Mouse (Mus musculus): Measurements from ENCODE around the gene Cyp2a4. TPM values are rescaled to one million over a fixed set of nuclear protein-coding genes. Genes with fewer than 3 reads are reported as not detected.
"Not testable (repeated sequence)": the region's sequence is repeated elsewhere in the genome, so short reads cannot be mapped to it uniquely, and the experiment has no call there.

Gene Cyp2a4
- polyA plus RNA-seq (2014; fragmentation: Nextera tagmentation; extraction: Ambion mirVana) = not detected in 2 replicates

DNA sequence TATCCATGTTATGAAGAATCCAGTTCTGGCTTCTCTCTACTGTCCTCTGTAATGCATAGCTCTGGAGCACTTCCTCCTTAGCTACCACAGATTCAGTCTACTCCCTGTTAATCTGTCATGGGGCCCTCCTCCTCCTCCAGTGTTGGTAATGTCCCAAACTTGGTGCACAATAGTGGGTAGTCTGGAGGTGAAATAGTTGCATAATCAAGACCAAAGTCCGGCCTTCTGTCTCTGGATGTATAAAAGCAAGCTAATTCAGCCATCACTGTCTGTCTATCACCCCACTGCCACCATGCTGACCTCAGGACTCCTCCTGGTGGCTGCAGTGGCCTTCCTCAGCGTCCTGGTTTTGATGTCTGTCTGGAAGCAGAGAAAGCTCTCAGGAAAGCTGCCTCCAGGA is at the start of gene Cyp2a4:
Cyp2a4 (plus strand) TSS at position 244 of the 400 bp plus-strand sequence.
- not testable (repeated sequence) for H3K4me1 ChIP-seq (ENCODE audit: control insufficient read depth, insufficient read depth, low read length); H3K27ac ChIP-seq (ENCODE audit: low read depth, low read length); H3K4me2 ChIP-seq; H3K27me3 ChIP-seq (ENCODE audit: control insufficient read depth, insufficient read depth, low read length); H3K36me3 ChIP-seq (ENCODE audit: control insufficient read depth, insufficient read depth, low read length); H3K9me3 ChIP-seq (replicated peaks; ENCODE audit: control insufficient read depth, low read length); H3K9ac ChIP-seq (ENCODE audit: low read depth, low read length); H3K4me3 ChIP-seq (ENCODE audit: low read depth, low read length); ATAC-seq (replicated peaks; ENCODE audit: insufficient number of reproducible peaks, low FRiP score, low TSS enrichment)
- 69% methylated on average over 2 of the region's 2 CpGs for WGBS (ENCODE audit: insufficient replicate concordance)

DNA sequence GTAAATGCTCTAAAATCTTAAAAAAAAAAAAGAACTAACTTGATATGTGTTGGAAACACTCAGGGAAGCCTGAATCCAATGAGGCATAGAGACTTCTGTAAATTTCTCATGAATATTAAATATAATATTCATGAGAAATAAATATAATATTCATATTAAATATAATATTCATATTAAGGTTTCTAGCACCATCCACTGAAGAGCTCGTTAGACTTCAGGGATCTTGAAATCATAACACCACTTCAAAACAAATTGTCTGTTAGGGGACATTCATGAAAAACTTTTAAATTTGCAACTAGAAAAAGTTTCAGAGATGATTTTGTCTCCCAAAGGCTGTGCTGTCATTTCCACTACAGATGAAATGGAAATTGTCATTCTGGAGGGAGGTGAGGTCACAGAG is 46.9 kb upstream of the Cyp2a4 start, which contains the start of gene Vmn1r184:
Vmn1r184 (plus strand) TSS at position 301 of the 400 bp plus-strand sequence.
- not testable (repeated sequence) for H3K4me2 ChIP-seq; H3K27me3 ChIP-seq (ENCODE audit: control insufficient read depth, insufficient read depth, low read length); H3K9ac ChIP-seq (ENCODE audit: low read depth, low read length); H3K9me3 ChIP-seq (replicated peaks; ENCODE audit: control insufficient read depth, low read length); H3K4me3 ChIP-seq (ENCODE audit: low read depth, low read length); H3K4me1 ChIP-seq (ENCODE audit: control insufficient read depth, insufficient read depth, low read length); H3K36me3 ChIP-seq (ENCODE audit: control insufficient read depth, insufficient read depth, low read length); H3K27ac ChIP-seq (ENCODE audit: low read depth, low read length); ATAC-seq (replicated peaks; ENCODE audit: insufficient number of reproducible peaks, low FRiP score, low TSS enrichment)
- 52% methylated on average over 1 of the region's 1 CpGs for WGBS (ENCODE audit: insufficient replicate concordance)

DNA sequence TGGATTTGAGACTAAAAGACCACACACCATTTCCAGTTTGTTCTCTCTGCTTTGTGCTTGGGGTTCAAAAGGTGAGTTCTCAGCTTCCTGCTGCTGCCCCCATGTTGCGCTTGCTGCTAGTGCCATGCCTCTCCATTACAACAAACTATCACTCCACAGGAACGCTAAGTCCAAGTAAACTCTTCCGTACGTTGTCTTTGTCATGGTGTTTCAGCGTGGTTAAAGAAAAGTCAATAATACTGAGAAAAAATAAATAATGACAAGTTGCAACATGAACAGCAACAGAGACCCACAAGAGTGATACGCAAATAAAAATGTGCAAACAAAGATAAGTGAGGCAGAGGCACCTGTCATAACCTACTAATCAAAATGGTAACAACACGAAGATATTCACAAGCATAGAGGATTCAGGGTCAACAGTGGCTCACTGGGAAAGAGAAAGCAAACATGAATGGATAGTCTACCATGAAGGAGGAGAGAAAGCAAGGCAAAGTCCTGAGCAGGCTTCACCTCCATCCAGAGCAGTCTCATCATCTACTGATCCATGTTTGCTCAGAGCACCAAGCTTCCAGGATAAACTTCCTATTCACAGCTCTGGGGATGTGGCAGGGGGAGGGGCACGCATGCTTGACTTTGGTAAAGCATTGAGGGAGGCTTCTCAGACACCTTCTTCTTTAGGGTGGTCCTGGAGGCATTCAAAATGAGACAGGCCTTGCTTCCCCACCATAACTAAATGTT is 3.4 kb upstream of the Cyp2a4 start:
- H3K36me3 ChIP-seq (ENCODE audit: control insufficient read depth, insufficient read depth, low read length); H3K9ac ChIP-seq (ENCODE audit: low read depth, low read length); H3K4me2 ChIP-seq; H3K4me1 ChIP-seq (ENCODE audit: control insufficient read depth, insufficient read depth, low read length); ATAC-seq (replicated peaks; ENCODE audit: insufficient number of reproducible peaks, low FRiP score, low TSS enrichment); H3K9me3 ChIP-seq (replicated peaks; ENCODE audit: control insufficient read depth, low read length); H3K27ac ChIP-seq (ENCODE audit: low read depth, low read length); H3K27me3 ChIP-seq (ENCODE audit: control insufficient read depth, insufficient read depth, low read length); H3K4me3 ChIP-seq (ENCODE audit: low read depth, low read length): not testable (repeated sequence)
- WGBS (ENCODE audit: insufficient replicate concordance) = 74% methylated on average over 8 of the region's 8 CpGs

DNA sequence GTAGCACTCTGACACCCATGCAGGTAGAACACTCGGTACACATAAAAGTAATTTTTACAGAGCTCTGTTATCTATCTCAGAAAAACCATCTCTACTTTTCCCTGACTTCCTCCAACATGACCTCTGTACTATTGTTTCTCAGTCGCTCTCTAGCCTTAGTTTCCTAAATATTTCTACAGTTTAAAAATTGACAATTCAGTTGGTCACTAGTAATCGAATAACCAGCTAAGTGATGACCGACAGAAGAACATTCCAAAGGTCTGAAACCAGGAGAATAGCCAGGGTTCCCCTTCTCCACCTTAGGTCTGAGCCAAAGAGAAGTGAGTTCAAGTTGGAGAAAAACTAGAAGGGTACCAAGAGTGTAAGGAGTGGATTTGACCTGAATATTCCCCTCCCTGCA is 4.8 kb downstream of the Cyp2a4 start:
- H3K4me3 ChIP-seq (ENCODE audit: low read depth, low read length); H3K4me2 ChIP-seq; H3K4me1 ChIP-seq (ENCODE audit: control insufficient read depth, insufficient read depth, low read length); ATAC-seq (replicated peaks; ENCODE audit: insufficient number of reproducible peaks, low FRiP score, low TSS enrichment); H3K9me3 ChIP-seq (replicated peaks; ENCODE audit: control insufficient read depth, low read length); H3K36me3 ChIP-seq (ENCODE audit: control insufficient read depth, insufficient read depth, low read length); H3K27me3 ChIP-seq (ENCODE audit: control insufficient read depth, insufficient read depth, low read length); H3K27ac ChIP-seq (ENCODE audit: low read depth, low read length); H3K9ac ChIP-seq (ENCODE audit: low read depth, low read length): not testable (repeated sequence)
- 76% methylated on average over 4 of the region's 4 CpGs for WGBS (ENCODE audit: insufficient replicate concordance)

DNA sequence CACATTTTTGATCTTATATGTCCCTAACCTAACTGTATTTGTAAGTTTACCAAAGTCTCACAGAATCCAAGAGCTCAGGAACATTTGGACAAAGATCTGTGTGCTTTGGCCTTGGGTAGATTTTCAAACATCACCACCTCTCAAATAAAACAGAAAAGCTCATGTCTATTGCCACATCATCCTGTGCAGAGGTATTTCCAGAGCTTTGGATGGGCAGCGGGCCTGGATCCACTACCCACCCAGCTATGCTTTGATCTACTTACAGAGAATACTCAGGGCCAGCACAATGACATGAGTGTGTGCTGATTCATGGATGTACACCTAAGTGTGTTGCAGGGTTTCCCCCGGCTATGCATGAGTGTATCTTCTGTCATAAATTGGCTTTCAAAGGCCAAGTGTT is 8.2 kb downstream of the Cyp2a4 start:
- not testable (repeated sequence) for ATAC-seq (replicated peaks; ENCODE audit: insufficient number of reproducible peaks, low FRiP score, low TSS enrichment)

DNA sequence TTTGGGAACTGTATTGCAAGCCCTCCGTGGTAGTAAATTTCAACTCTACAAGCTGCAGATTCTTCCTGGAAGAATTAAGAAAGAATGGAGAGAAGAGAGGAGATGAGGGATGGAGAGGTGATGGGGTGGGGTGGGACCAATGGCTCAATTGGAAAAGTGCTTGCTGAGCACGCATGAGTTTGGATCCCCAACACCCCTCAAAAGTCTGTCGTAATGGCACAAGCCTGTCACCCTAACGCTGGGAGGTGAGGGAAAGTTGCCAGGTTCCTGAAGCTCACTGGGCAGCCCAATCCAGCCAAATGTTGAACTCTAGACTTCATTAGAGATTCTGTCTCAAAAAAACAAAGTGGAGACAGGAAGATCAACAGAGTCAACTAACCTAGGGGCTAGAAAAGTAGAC is 8.8 kb downstream of the Cyp2a4 start:
- not testable (repeated sequence) for H3K4me3 ChIP-seq (ENCODE audit: low read depth, low read length); H3K9me3 ChIP-seq (replicated peaks; ENCODE audit: control insufficient read depth, low read length); H3K9ac ChIP-seq (ENCODE audit: low read depth, low read length); H3K4me2 ChIP-seq; ATAC-seq (replicated peaks; ENCODE audit: insufficient number of reproducible peaks, low FRiP score, low TSS enrichment); H3K36me3 ChIP-seq (ENCODE audit: control insufficient read depth, insufficient read depth, low read length); H3K27me3 ChIP-seq (ENCODE audit: control insufficient read depth, insufficient read depth, low read length); H3K4me1 ChIP-seq (ENCODE audit: control insufficient read depth, insufficient read depth, low read length); H3K27ac ChIP-seq (ENCODE audit: low read depth, low read length)
- 70% methylated on average over 4 of the region's 4 CpGs for WGBS (ENCODE audit: insufficient replicate concordance)

More for the DNA sequence above, 8.2 kb downstream of the Cyp2a4 start:
- H3K9ac ChIP-seq (ENCODE audit: low read depth, low read length); H3K4me3 ChIP-seq (ENCODE audit: low read depth, low read length); H3K4me2 ChIP-seq; H3K27me3 ChIP-seq (ENCODE audit: control insufficient read depth, insufficient read depth, low read length); H3K4me1 ChIP-seq (ENCODE audit: control insufficient read depth, insufficient read depth, low read length); H3K36me3 ChIP-seq (ENCODE audit: control insufficient read depth, insufficient read depth, low read length); H3K9me3 ChIP-seq (replicated peaks; ENCODE audit: control insufficient read depth, low read length); H3K27ac ChIP-seq (ENCODE audit: low read depth, low read length): not testable (repeated sequence)
- WGBS (ENCODE audit: insufficient replicate concordance) = 73% methylated on average over 2 of the region's 2 CpGs

DNA sequence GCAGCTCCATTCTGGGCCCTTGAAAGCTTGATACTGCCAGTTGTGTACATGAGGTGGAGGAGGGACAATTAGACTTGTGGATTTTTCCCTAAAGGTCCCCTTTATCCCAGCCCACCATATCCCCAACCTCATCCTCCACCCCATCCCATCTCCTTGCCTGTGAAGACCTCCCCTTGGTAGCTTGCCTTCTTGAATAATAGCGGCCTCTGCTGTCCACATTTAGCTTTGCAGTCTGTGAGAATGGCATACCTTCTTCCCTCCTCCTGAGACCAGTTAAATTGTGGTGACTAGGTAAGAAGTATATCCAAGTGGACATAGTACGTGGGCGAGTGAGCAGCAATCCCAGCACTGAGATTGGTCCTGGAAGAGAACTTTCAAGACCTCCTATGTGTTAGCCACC is 13.4 kb downstream of the Cyp2a4 start:
- not testable (repeated sequence) for H3K27me3 ChIP-seq (ENCODE audit: control insufficient read depth, insufficient read depth, low read length); H3K9ac ChIP-seq (ENCODE audit: low read depth, low read length); H3K4me3 ChIP-seq (ENCODE audit: low read depth, low read length); H3K9me3 ChIP-seq (replicated peaks; ENCODE audit: control insufficient read depth, low read length); ATAC-seq (replicated peaks; ENCODE audit: insufficient number of reproducible peaks, low FRiP score, low TSS enrichment); H3K36me3 ChIP-seq (ENCODE audit: control insufficient read depth, insufficient read depth, low read length); H3K4me1 ChIP-seq (ENCODE audit: control insufficient read depth, insufficient read depth, low read length); H3K4me2 ChIP-seq; H3K27ac ChIP-seq (ENCODE audit: low read depth, low read length)
- 58% methylated on average over 3 of the region's 3 CpGs for WGBS (ENCODE audit: insufficient replicate concordance)

DNA sequence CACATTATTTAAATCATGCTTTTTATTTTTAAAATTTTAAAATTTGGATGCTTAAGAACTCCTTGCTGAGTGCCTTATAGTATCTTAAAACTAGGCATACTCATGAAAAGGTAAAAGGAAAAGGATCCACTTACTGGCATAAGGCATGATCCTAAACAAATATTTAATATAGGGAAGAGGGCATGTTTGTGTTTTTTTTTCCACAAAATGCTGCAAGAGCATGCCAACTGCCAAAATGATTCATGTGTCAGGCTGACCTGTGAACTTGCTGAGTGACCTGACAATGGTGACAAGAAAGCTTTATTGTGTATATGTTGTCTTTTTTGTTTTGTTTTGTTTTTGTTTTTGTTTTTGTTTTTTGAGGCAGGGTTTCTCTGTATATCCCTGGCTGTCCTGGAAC is 43.2 kb downstream of the Cyp2a4 start:
- H3K9ac ChIP-seq (ENCODE audit: low read depth, low read length); H3K4me1 ChIP-seq (ENCODE audit: control insufficient read depth, insufficient read depth, low read length); H3K4me2 ChIP-seq; H3K36me3 ChIP-seq (ENCODE audit: control insufficient read depth, insufficient read depth, low read length); H3K9me3 ChIP-seq (replicated peaks; ENCODE audit: control insufficient read depth, low read length); H3K4me3 ChIP-seq (ENCODE audit: low read depth, low read length); ATAC-seq (replicated peaks; ENCODE audit: insufficient number of reproducible peaks, low FRiP score, low TSS enrichment); H3K27me3 ChIP-seq (ENCODE audit: control insufficient read depth, insufficient read depth, low read length); H3K27ac ChIP-seq (ENCODE audit: low read depth, low read length): not testable (repeated sequence)

DNA sequence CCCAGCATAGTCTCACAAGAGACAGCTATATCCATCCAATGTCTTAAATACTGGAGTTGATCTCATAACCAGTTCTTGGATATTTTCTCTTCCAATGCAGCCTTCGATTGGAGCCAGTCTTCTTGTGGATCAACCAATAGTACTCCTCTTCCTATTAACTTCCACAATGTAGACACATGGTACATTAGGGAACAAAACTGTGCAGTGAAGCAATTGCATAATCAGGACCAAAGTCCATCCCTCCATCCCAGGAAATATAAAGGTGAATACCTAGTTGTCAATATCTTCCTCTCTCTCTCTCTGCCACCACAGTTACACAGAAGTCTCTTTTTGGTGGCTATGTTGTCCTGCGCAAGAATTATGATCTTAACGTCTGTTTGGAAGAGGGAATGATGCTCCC is 45.3 kb downstream of the Cyp2a4 start:
- not testable (repeated sequence) for H3K4me2 ChIP-seq; H3K9me3 ChIP-seq (replicated peaks; ENCODE audit: control insufficient read depth, low read length); H3K36me3 ChIP-seq (ENCODE audit: control insufficient read depth, insufficient read depth, low read length); H3K9ac ChIP-seq (ENCODE audit: low read depth, low read length); H3K4me3 ChIP-seq (ENCODE audit: low read depth, low read length); H3K27ac ChIP-seq (ENCODE audit: low read depth, low read length); H3K27me3 ChIP-seq (ENCODE audit: control insufficient read depth, insufficient read depth, low read length); H3K4me1 ChIP-seq (ENCODE audit: control insufficient read depth, insufficient read depth, low read length); ATAC-seq (replicated peaks; ENCODE audit: insufficient number of reproducible peaks, low FRiP score, low TSS enrichment)
- WGBS (ENCODE audit: insufficient replicate concordance) = 67% methylated on average over 2 of the region's 3 CpGs
